Mouse (Mus musculus) myocyte (in vitro differentiated cells): ENCODE measurements around the gene Ndufaf2. TPM values are rescaled to one million over a fixed set of nuclear protein-coding genes. Genes with fewer than 3 reads are reported as not detected.

Experiments
- H3K27me3 ChIP-seq: one replicate; pipeline ENCODE4 v1.6.1; 2011; ENCODE audit not compliant: control insufficient read depth, insufficient read depth, insufficient read length
- H3K36me3 ChIP-seq: one replicate; pipeline ENCODE4 v1.6.1; 2011; ENCODE audit not compliant: control insufficient read depth, insufficient read depth
- H3K4me2 ChIP-seq: one replicate; pipeline ENCODE4 v1.6.1; 2011; ENCODE audit warnings: low read depth, control low read depth
- H3K4me3 ChIP-seq: one replicate; pipeline ENCODE4 v1.5.1; 2011; ENCODE audit warnings: mild to moderate bottlenecking, control low read depth, moderate library complexity
- H3K79me2 ChIP-seq: one replicate; pipeline ENCODE4 v1.6.1; 2011; ENCODE audit not compliant: control insufficient read depth, insufficient read depth
- H3ac ChIP-seq: one replicate; pipeline ENCODE4 v1.6.1; 2011; ENCODE audit not compliant: control insufficient read depth, insufficient read length
- CEBPB ChIP-seq: IDR thresholded peaks from 2 replicates; pipeline ENCODE4 v1.6.1; 2011; ENCODE audit warnings: mild to moderate bottlenecking, moderate library complexity; ENCODE audit not compliant: poor library complexity, insufficient read depth, severe bottlenecking
- E2F4 ChIP-seq: IDR thresholded peaks from one replicate; pipeline ENCODE4 v1.6.1; 2011; ENCODE audit warnings: mild to moderate bottlenecking, control low read depth, moderate library complexity; ENCODE audit not compliant: insufficient read depth
- MAX ChIP-seq: IDR thresholded peaks from one replicate; pipeline ENCODE4 v1.6.1; 2011; ENCODE audit warnings: low read depth, mild to moderate bottlenecking, control low read depth
- MYOD1 ChIP-seq, 3 experiments: IDR thresholded peaks; one replicate each; pipeline ENCODE4 v1.6.1; 2011; ENCODE audit warnings: control low read depth in 2 of 3, low read depth in 2 of 3, mild to moderate bottlenecking in 2 of 3, moderate library complexity in 1 of 3; ENCODE audit not compliant: insufficient read length in 2 of 3, control insufficient read depth in 1 of 3
- MYOG ChIP-seq, 3 experiments: IDR thresholded peaks; one replicate each; pipeline ENCODE4 v1.6.1; 2011; ENCODE audit warnings: control low read depth in 2 of 3, low read depth in 2 of 3, mild to moderate bottlenecking in 2 of 3; ENCODE audit not compliant: insufficient read length in 2 of 3, control insufficient read depth in 1 of 3, insufficient read depth in 1 of 3
- POLR2A ChIP-seq: IDR thresholded peaks from one replicate; pipeline ENCODE4 v1.6.1; 2011; ENCODE audit warnings: low read depth, mild to moderate bottlenecking, control low read depth, moderate library complexity; ENCODE audit not compliant: insufficient read length
- POLR2AphosphoS2 ChIP-seq: IDR thresholded peaks from one replicate; pipeline ENCODE4 v1.6.1; 2011; ENCODE audit warnings: low read depth, control low read depth; ENCODE audit not compliant: insufficient read length
- REST ChIP-seq: IDR thresholded peaks from one replicate; pipeline ENCODE4 v1.6.1; 2011; ENCODE audit warnings: mild to moderate bottlenecking, control low read depth, moderate library complexity; ENCODE audit not compliant: insufficient read depth, insufficient read length
- SRF ChIP-seq: IDR thresholded peaks from one replicate; pipeline ENCODE4 v1.6.1; 2011; ENCODE audit warnings: low read depth; ENCODE audit not compliant: control insufficient read depth, insufficient read length
- TCF12 ChIP-seq: IDR thresholded peaks from one replicate; pipeline ENCODE4 v1.6.1; 2011; ENCODE audit warnings: mild to moderate bottlenecking, control low read depth; ENCODE audit not compliant: poor library complexity, insufficient read depth, severe bottlenecking
- TCF3 ChIP-seq: IDR thresholded peaks from one replicate; pipeline ENCODE4 v1.6.1; 2011; ENCODE audit warnings: low read depth, control low read depth; ENCODE audit not compliant: insufficient read length
- USF1 ChIP-seq: IDR thresholded peaks from one replicate; pipeline ENCODE4 v1.6.1; 2011; ENCODE audit warnings: low read depth, mild to moderate bottlenecking, control low read depth, moderate library complexity
- polyA plus RNA-seq: library from polyadenylated mRNA; unstranded; fragments of >200 nt; fragmentation: generic; extraction: Trizol; gene quantifications from one replicate; pipeline ENCODE4 v1.2.1, GENCODE M21; 2012; ENCODE audit warnings: missing spikeins

The Ndufaf2 gene
- 25.4 TPM for polyA plus RNA-seq

DNA sequence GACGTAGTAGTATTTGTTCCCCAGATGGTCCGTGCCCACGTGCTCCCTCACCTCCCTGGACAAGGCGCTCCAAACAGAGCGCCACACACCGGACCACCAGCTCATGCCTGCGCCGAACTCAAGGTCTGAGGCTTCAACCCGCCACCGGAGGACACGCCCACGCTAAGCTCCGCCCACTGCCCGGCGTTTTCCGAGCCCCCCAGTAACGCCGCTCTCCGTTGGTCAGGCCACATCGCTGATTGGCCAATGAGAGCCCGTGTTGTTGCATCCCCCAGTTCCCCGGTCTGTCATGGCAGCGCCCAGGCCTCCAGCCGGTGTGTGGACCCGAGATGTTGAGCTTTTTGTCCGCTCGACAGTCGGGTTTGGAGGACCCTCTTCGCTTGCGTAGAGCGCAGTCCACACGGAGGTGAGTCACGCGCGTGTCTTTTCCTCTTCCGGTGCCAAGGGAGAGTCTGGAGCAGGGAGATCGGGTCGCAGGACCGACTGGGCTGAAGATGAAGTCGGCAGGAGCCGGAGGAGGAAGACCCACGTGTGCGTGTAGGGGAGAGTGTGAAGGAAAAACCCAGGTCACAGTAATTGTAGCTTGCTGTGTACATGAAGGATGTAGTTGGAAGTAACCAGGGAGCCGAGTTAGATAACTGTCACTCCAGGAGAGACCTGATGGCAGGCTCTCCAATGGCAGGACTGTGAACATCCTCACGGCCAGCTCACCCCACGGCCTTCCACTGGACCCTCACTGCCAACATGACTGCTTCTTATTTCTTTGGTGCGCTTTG lies at the start of gene Ndufaf2, which contains the start of gene Ercc8:
Gene Ndufaf2 (minus strand): TSS at position 159 of the 776 bp plus-strand sequence.
Gene Ercc8 (plus strand): TSS at position 267 of the 776 bp plus-strand sequence.
- peaks cover 15% of the 10 kb centered on the region for H3K79me2 ChIP-seq
- peak within 1 kb of the TSS; percentile 82 for H3K4me2 ChIP-seq
- TF ChIP-seq POLR2AphosphoS2 (peak; percentile 67), POLR2A (peak; percentile 79), SRF (peak; percentile 11), REST (no peak), CEBPB (no peak), USF1 (no peak), MYOG (IDR thresholded peaks at IDR 0.05; ENCODE audit: control insufficient read depth in 1 of 3, insufficient read depth in 1 of 3, insufficient read length in 2 of 3, low read depth in 2 of 3) (no peak), MAX (peak; percentile 28), TCF12 (no peak), MYOD1 (IDR thresholded peaks at IDR 0.05; ENCODE audit: control insufficient read depth in 1 of 3, insufficient read length in 2 of 3, low read depth in 2 of 3) (no peak), TCF3 (no peak), E2F4 (no peak)
- no peaks in the 10 kb centered on the region for H3K27me3 ChIP-seq
- peaks cover 8% of the 10 kb centered on the region for H3K36me3 ChIP-seq
- H3ac ChIP-seq = peak within 1 kb of the TSS; percentile 37
- peak within 1 kb of the TSS; percentile 93 for H3K4me3 ChIP-seq

DNA sequence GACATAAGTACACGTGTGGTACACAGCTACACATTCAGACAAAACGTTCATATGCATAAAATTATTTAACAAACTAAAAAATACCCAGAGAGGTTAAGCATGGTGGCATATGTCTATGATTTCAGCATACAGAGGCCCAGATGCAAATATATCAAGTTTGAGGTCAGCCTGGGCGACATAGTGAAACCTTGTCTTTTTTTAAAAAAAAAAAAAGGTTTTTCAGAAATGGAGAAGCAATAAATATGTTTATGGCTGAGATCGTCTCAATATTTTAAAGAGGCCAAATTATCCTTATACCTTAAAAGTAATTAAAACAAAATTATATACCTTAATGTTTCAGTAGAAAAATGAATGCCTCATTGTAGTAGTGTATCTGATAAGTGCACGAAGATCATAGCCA lies 49.7 kb upstream of the Ndufaf2 start:
- no peaks in the 10 kb centered on the region for H3K36me3 ChIP-seq
- no peaks in the 10 kb centered on the region for H3K27me3 ChIP-seq
- H3ac ChIP-seq = no peak overlapping the region
- H3K79me2 ChIP-seq = no peaks in the 10 kb centered on the region
- no peak overlapping the region for H3K4me2 ChIP-seq
- H3K4me3 ChIP-seq = no peak overlapping the region
- TF ChIP-seq REST = no peak
- TF ChIP-seq POLR2A = no peak
- TF ChIP-seq MYOD1 (IDR thresholded peaks at IDR 0.05; ENCODE audit: control insufficient read depth in 1 of 3, insufficient read length in 2 of 3, low read depth in 2 of 3) = no peak
- no peak for TF ChIP-seq E2F4
- TF ChIP-seq USF1 = no peak
- no peak for TF ChIP-seq MAX
- TF ChIP-seq CEBPB = no peak
- no peak for TF ChIP-seq TCF12
- TF ChIP-seq SRF = no peak
- no peak for TF ChIP-seq POLR2AphosphoS2
- no peak for TF ChIP-seq TCF3
- no peak for TF ChIP-seq MYOG (IDR thresholded peaks at IDR 0.05; ENCODE audit: control insufficient read depth in 1 of 3, insufficient read depth in 1 of 3, insufficient read length in 2 of 3, low read depth in 2 of 3)

DNA sequence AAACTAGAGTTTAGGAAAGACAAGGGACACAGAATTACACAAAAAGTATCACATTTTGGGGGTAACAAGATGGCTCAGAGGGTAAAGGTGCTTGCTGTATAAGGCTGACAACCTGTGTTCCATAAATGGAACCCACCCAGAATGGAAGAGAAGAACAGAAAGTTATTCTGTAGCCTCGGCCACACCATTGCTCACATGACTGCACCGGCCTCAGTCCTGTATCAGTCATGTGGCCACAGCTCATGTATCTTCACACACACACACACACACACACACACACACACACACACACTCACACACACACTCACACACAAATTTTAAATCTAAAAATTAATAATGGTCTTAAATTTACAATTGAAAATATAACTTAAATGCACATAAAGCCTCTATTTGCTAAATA lies 49.0 kb upstream of the Ndufaf2 start:
- TF ChIP-seq MAX = no peak
- no peak for TF ChIP-seq E2F4
- no peak for TF ChIP-seq TCF3
- no peak for TF ChIP-seq POLR2AphosphoS2
- TF ChIP-seq REST = no peak

DNA sequence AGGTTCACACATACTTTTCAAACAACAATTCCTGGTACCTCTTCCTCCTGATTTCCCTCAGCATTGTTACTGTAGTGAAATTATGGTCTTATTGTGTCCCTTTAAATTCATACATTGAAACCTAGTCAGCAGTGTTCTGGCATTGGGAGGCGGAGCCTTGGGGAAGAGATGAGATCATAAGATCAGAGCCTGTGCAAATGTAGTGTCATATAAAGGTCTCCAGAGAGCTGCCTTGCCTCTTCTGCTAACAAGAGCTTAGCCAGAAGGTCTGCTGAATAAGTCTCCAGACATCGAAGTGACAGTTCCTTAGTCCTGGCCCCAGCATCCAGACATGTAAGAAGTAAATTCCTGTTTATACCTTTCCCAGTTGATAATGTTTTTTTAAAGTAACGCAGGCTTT lies 46.4 kb upstream of the Ndufaf2 start:
- Histone ChIP-seq H3K79me2 (no peaks in the 10 kb centered on the region), H3K27me3 (no peaks in the 10 kb centered on the region), H3ac (no peak overlapping the region), H3K4me3 (no peak overlapping the region), H3K4me2 (no peak overlapping the region), H3K36me3 (no peaks in the 10 kb centered on the region)
- no peak for TF ChIP-seq TCF3
- TF ChIP-seq MYOD1 (IDR thresholded peaks at IDR 0.05; ENCODE audit: control insufficient read depth in 1 of 3, insufficient read length in 2 of 3, low read depth in 2 of 3) = no peak
- no peak for TF ChIP-seq USF1
- no peak for TF ChIP-seq POLR2A
- TF ChIP-seq CEBPB = no peak
- TF ChIP-seq TCF12 = no peak
- TF ChIP-seq REST = no peak
- TF ChIP-seq SRF = no peak
- no peak for TF ChIP-seq E2F4
- TF ChIP-seq MYOG (IDR thresholded peaks at IDR 0.05; ENCODE audit: control insufficient read depth in 1 of 3, insufficient read depth in 1 of 3, insufficient read length in 2 of 3, low read depth in 2 of 3) = no peak
- TF ChIP-seq POLR2AphosphoS2 = no peak
- no peak for TF ChIP-seq MAX

More for the DNA sequence above, 49.0 kb upstream of the Ndufaf2 start:
- Histone ChIP-seq H3ac (no peak overlapping the region), H3K79me2 (no peaks in the 10 kb centered on the region), H3K27me3 (no peaks in the 10 kb centered on the region), H3K4me2 (no peak overlapping the region), H3K4me3 (no peak overlapping the region), H3K36me3 (no peaks in the 10 kb centered on the region)

DNA sequence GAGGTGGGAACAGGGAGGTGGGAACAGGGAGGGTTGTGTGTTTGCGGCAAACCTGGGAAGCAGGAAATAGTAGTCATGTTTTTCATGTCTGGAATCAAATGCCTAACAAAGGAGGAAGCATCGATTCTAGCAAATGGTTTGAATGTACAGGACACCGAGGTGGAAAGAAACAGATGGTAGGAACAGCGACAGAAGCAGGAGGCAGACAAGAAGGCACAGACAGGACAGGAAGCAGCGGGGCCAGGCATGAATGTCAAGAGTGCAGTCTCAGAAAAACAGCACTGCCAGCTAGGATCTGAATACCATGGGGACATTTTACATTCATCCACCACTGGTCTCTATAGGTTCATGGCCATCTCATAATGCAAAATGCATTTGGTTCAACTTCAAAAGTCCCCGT lies 37.1 kb upstream of the Ndufaf2 start:
- no peaks in the 10 kb centered on the region for H3K27me3 ChIP-seq
- H3K4me2 ChIP-seq = no peak overlapping the region
- no peaks in the 10 kb centered on the region for H3K79me2 ChIP-seq
- H3ac ChIP-seq = no peak overlapping the region
- TF ChIP-seq MYOG (IDR thresholded peaks at IDR 0.05; ENCODE audit: control insufficient read depth in 1 of 3, insufficient read depth in 1 of 3, insufficient read length in 2 of 3, low read depth in 2 of 3) (no peak), TCF12 (no peak), E2F4 (no peak), MYOD1 (IDR thresholded peaks at IDR 0.05; ENCODE audit: control insufficient read depth in 1 of 3, insufficient read length in 2 of 3, low read depth in 2 of 3) (no peak), MAX (no peak), USF1 (no peak), POLR2A (no peak), POLR2AphosphoS2 (no peak)
- H3K36me3 ChIP-seq = peaks cover 8% of the 10 kb centered on the region
- H3K4me3 ChIP-seq = no peak overlapping the region
